Mouse (Mus musculus) adrenal gland, postnatal 10 days (tissue): ENCODE data around the gene Miga2. TPM values are rescaled to one million over a fixed set of nuclear protein-coding genes. Genes with fewer than 3 reads are reported as not detected.
"Not testable (repeated sequence)": the region's sequence is repeated elsewhere in the genome, so short reads cannot be mapped to it uniquely, and the experiment has no call there.

Experiments
- DNase-seq: peaks from one replicate; pipeline ENCODE4 v3.0.0; 2021; ENCODE audit warnings: mixed read lengths
- total RNA-seq, 2 experiments: library from RNA; stranded (reverse); gene quantifications; 2 replicates each; pipeline ENCODE4 v1.2.3; 2021

The Miga2 gene
- total RNA-seq, 2 experiments from 2014 or later = 97.5 to 111 TPM

DNA sequence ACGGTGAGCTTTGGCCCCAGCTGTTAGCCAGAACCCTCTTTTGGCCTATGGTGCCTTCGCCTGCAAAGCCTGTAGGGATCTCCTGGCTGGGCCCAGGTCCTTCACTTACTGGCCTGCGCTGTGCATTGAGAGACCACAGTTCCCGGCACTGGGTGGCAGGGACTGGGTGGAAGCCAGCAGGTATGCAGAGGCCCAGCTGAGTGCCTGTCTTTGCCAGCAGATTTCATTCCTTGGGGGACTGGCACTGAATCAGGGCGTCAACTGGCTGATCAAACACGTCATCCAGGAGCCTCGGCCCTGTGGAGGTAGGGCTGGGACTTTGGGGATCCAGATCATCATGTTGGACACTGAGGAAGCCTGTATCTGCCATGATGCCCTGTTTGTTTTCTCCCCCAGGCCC lies 31.7 kb downstream of the Miga2 start:
- DNase-seq = no peak

DNA sequence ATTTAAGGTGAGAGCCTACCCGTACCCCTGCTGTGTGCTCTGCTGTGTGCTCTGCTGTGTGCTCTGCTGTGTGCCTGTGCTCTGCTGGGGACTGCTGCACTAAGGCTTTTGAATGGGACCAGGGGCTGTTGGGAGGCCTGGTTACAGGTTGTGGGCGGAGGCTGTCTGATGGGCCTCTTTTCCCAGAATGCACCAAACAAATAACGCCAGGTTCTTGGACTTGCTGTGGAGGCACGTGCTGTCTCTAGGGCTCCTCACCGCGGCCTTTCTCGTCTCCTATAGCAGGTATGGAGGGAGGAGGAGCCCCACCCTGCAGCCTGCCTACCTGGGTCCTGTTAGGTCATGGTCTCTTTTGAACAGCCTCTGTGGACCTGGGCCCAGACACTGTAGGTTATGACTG lies 32.2 kb downstream of the Miga2 start:
- DNase-seq = no peak

DNA sequence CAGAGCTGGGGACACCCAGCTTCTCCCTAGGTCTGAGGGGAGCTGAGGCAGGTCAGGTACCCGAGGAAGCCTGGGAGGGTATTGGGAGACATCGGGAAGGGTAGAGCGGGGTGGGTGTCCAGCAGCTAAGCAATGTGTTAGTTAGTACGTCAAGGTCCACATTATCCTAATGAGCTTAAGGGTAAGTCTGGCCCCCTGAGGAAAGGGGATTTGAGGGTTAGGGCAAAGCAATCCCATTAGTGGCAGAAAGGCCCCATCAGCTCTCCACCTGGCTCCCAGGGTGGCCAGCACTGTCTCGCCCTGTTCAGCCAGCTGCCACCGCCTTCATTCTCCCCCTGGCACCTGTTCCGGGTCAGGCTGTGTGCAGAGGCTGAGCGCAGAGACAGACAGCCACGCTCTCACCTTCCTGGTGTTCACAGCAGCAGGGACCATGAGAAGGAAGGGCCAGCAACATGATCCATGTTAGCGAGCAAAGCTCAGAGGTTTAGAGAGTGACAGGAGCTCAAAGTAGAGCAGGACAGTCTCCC lies 34.0 kb downstream of the Miga2 start:
- DNase-seq = no peak

DNA sequence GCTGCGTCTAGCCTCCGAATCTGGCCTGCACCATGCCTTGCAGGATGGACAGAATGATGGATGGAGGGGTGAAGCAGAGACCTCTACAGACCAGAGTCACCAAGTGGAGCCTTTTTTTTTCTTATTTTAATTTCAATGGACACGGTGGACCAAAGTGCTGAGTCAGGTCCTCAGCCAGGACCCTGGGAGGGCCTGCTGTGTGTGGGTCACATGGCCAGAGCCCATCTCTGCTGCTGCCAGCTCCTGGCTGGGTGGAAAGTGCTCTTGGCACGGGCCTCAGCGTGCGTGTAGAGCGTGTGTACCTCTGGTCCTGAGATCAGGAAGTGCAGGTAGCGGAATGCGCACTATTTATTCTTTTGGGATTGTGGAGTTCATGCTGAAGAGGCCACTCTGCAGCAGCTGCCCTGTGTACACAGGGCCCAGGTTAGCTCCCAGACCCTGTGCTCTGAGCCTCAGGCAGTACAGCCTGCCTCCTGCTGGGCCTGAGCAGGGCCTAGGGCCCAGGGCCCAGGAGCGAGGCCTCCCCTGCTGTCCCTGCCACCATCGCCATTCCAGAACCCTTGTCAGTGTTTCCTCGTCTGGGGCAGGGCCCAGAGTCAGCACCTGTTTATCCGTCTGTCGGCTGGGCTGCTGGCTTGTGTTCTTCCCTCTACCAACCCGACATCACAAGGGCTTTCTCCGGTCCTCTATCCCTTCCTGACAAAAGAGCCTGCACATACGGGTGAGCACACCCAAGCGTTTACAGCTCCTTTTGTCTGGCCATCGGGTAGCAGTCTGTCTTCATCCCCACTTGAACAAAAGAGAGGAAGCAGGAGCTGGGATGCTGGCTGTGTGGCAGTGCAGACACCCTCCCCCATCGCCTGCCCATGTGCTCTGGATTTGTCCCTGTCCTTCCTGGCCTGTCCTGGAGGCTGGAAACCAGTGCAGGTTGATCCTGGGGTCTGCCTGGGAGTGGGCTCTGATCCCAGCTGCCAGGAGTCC lies 35.4 kb downstream of the Miga2 start:
- DNase-seq = no peak

DNA sequence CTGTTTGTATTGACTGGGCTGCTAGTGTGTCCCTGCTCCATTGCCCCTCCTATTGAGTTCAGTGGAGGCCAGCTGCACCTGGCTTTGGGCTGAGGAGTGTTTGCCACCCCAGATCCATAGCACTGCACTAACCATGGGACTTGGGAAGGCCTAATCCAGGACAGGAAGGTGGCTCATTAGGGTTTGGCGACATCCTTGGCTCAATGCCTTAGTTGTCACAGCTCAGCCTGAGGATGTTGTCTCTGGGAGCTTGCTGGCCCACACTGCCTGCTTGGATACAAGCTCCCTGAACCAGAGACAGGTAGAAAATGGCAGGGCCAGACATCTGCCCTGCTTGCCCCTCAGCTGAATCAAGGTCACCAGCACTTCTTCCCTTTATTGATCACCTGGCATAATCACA lies 37.5 kb downstream of the Miga2 start:
- DNase-seq = no peak

DNA sequence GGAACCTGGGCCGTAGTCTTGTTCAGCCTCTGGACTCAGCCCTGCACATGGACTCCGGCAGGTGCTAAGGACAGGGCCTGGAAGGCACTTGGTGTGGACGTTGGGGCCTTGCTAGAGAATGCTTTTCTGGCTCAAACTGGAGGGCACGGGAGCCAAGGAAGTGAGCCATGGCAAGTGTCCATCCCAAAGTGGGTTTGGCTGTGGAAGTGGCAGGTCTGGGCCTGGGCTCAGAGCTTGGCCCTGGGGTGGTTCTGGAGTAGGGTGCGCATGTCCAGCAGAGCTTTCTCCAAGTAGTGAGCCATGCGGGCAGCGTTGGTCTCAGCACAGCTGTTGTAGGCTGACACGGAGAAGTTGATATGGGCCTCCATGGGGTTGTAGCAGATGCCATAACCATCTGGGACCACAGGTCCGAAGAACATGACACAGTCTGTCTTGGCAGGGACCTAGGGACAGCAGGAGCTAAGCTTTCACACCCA lies 38.4 kb downstream of the Miga2 start:
- DNase-seq = peak; percentile 57

DNA sequence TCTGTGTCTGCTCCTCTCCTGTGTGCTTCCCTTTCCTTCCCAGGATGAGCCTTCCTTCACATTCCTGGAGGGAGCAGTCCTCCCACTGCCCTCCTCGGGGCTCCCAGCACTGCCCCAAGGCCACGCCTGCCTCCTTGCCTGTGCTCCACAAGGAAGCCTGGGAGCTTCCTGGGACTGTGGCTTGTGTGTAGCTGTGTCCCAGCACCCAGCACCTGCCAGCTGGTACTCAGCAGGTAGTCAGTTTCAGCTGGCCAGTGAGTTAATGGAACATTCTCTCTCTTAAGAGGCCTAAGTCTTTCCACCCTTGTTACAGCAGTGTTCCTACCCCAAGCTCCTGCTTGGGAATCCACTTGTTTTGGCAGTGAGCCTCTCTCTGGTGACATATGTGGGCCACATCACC lies 38.8 kb downstream of the Miga2 start:
- DNase-seq = no peak

DNA sequence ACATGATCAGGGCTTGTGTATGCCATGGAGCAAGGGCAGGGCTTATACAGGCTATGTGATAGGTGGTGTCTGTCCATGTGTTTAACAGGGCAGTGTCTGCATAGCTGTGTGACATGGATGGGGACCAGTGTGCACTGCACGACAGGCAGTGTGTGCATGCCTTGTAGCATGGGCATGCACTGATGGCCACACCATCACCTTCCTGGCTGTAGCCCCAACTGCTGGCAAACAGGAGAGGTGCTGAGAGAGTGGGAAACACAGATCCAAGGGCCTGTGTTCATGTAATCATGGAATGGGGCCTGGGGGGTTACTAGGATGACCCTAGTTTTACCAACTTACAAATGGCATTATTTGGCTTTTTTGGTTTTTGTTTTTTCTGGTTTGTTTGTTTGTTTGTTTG lies 39.8 kb downstream of the Miga2 start:
- DNase-seq = no peak

DNA sequence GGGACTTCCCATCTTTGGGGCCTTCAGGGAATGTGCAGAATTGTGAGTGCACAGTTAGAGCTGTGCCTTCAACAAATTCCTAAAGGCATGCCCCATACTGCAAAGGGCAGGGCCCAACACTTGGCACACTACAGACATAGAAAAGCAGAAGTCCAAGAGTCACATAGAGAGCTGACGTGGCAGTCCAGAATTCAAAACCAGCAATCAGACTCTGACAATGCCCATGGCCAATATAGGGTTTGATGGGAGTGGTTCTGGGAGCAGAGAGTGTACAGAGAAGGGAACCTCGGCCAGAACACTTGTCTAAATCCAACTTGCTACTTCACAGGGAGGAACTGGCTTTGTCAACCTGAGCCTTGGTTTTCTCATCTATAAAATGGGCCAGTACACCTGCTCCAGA lies 43.2 kb downstream of the Miga2 start:
- no peak for DNase-seq

DNA sequence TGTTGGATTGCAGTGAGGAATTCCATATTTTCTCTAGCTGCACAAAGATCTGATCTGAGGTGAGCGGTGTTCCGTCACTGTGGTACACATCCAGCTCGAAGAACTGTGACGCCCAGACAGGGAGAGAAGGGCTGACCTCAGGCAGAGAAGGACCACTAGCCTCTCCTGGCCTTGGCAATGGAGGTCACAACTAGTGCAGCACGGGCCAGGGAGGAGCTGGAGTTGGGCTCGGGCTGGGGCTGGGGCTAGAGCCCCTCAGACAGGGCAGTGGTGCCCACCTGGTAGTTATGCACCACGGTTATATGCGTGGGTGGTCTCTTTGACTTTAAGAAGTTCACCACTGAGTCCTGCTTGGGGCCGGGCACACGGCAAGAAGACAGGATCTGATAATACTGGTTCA lies 43.7 kb downstream of the Miga2 start:
- no peak for DNase-seq

DNA sequence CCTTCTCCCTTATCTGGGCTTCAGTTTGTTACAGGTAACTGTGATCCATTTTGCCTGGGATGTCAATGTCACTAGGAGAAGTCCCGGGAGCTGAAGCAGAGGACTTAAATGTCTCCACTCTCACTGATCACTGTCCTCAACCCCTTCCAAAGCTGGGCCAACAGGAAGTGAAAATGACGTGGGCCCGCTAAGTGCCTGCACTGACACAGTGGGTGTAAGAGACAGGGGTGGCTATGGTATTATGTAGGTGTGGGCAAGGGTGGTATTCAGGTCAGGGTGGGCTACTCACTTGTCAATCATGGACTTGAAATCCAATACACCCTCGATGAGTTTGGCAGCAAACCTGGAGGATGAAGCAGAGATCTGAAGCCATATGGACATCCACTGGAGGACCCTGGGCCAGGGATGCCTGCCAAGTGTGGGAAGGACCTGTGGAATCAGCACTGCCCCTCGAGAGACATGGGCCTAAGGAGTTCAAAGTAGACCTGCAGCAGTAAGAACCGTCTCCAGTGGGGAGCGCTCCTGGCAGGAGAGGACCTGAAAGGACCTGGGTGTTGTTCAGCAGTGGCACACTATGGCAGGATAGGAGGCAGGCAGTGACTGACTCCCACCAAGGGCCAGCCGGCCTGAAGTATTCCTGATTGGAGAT lies 44.5 kb downstream of the Miga2 start:
- no peak for DNase-seq

DNA sequence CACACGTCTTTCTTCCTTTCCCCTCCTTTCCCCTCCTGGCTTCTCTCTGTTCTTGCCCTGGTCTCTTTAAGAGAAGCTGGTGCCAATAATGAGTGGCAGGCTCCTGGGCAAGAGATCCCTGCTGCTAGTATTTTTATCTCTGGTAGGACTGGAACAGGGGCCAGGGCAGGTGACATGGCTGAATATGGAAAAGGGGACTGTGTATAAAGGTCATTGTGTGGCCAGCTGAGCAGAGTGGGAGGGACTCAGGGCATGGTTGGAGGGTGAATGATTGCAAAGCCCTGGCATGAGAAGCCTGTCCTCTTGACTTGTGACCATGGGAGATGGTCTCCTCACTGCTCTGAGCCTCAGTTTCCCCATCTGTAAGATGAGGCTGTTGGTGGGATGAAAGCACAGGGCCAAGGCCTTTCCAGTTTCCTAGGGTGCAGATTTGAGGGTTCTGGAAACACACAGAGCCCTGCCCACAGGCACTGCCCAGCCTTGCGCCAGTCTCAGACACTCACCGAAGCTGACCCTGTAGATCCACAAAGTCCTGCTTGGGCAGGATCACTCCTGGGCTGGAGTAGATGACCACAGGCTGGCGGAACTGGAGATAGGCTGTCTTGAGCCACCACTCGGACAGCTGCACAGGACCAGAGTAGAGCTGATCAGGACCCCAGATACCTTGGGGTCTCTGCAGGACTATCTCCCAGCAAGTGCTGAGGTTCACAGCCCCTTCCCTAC lies 45.6 kb downstream of the Miga2 start:
- peak; percentile 65 for DNase-seq

DNA sequence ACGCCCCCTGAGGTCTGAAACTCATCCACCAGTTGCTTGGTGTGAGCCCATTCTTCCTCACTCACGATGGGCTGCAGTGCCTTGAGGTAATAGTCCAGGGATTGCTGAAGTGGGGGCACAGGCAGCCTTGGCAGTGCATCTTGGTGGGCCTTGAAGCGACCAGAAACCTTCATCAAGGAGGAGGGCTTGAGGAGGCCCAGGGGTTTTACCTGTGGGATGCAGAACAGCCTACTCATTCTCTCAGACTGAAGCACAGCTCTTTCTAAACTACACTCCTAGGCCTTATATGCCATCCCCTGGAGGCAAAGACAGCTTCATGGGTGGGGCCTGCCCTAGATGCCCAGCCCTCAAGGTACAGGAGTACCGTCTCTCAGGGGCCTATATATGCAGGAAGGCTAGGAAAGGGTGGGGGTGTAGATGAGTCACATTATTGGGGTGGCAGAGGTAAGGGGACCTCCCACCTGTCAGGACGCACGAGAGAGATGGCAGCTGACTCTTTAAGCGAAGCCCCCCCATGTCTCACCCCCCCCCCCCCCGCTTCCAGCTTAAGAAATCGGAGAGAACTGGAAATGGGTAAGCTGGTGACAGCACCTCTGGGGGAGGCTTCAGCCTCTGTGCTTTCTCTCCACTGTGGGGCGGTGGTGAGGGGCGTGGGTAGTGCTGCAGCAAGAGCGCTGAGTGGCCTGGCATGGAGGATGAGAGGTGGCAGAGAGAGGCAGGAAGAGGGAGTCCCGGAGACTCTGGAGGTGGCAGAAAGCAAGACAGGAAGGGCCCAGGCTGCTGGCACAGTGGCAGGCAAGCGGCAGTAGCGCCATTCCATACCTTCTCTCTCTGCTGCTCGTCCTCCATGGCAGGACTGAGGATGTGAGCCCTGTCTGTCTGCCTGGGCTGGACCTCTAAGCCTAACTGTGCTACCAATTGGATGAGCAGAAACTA lies 49.3 kb downstream of the Miga2 start:
- DNase-seq = no peak

DNA sequence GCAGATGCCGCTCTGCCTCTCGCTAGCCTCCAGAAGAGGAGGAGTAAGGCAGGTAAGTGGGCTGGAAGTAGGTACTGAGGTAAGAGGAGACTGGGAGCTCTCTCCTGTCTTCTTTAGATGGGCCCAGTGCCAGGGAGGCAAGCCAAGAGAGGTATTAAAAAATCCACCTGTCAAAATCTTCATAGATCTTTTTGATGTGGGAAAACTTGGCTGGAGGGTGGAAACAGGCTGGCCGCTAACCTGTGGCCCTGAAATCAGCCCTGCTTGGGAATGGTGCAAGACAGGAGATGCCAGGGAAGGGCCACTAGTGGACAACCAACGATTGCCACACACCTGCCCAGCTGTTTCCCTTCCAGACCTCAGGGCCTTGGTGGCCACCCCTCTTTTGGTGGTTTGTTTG lies 50.1 kb downstream of the Miga2 start:
- DNase-seq = peak; percentile 55

DNA sequence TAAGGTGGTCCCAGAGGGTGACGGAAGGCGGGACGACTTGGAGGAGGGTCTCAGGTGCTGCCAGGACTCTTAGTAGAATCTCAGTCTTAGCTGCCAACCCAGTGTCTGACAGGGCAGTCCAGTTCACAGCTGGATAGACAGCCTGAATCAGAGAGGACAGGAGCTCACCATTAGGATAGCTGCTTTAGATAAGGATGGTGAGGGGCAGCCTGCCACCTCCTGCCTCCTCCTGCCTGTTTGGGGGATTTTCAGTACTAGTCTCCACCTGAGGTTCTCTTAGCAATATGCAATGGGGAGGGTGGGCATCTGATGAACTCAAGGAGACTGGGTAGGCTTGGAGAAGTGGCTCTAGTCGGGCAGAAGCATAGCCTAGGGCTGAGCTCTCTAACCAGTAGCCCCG lies 50.6 kb downstream of the Miga2 start:
- no peak for DNase-seq

DNA sequence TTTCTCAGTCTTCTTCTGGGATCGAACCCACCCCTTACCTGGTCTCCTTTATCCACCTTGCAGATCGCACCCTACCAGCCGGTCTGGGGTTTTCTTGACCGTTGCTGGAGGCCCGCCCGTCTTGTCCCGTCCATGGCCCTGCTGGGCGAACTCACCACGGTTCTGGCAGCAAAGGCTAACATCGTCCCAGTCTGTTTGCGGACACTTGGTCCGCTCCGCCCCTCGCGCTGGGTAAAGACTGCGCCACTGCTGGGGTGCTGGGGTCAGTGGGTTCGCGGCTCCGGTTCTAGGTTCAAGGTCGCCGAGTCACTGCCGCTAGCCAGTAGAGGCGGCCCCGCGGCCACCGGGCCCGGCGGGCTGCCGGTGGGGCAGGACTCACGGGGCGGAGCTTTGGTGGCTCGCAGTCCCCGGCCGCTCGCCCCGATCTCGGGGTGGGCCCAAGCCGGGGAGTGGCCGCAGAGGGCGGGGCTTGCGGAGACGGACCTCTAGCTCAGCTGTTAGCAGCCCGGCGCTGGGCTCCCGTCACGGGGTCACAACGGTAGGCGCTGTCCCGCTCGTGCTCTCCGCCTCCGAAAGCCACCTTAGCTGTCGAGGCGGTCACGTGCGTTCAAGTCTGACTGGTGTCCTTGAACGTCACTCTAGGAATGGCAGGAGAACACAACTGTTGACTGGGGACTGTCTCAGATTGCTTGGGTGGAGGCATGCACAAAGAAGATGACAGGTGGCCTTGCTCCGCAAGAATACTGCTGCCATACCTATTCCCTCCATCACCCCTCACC lies 51.3 kb downstream of the Miga2 start, which contains the start of gene Crat:
TSS of gene Crat (minus strand) at position 657 of the 779 bp plus-strand sequence.
- peak; percentile 96 for DNase-seq

DNA sequence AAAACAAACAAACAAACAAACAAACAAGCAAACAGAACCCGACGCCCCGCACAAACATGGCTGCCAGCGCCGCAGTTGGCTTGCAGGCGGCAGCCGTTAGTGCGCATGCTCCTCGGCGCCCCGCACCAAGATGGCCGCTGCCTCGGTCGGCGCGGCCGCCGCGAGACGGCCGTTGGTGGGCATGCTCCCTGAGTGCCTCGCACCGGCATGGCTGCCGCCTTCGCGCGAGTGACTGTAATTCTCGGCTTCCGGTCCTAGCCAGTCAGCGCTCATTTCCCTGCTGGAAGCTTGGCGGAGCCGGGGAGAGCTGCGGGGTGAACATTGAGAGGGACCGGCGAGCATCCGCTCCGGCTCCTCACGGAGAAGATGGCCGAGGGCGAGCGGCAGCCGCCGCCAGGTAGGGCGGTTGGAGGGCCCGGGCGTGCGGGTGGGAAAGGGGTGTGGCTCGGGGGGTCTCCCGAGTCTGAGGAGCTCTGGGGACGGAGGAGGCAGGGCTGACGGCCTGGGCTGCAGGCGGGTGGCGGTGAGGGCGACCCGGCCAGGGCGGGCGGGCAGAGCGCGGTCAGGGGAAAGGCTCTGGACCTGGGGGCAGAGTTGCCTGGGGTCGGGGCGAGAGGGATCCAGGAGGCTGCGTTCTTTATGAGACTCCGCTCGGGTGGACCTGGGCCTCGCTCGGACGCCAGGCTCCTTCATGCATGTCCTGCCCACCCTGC lies 52.1 kb downstream of the Miga2 start, which contains the start of gene Ptpa:
TSS of gene Ptpa (plus strand) at position 104 of the 713 bp plus-strand sequence.
- DNase-seq = peak; percentile 96

DNA sequence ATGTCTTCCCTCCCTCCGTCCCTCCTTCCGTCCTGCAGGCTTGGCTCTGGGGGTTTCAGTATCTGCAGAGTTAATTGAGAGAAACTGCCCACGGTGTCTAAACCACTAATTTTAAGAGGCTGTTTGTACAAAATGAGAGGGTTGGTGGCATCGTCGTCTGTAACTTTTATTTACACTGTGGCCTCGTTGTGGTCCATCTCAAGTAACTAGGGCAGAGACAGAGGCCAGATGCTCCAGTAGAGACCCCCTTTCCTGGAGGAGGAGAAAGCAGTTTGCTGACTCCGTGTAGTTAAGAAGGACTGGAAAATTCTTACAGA lies 52.6 kb downstream of the Miga2 start:
- DNase-seq = no peak

DNA sequence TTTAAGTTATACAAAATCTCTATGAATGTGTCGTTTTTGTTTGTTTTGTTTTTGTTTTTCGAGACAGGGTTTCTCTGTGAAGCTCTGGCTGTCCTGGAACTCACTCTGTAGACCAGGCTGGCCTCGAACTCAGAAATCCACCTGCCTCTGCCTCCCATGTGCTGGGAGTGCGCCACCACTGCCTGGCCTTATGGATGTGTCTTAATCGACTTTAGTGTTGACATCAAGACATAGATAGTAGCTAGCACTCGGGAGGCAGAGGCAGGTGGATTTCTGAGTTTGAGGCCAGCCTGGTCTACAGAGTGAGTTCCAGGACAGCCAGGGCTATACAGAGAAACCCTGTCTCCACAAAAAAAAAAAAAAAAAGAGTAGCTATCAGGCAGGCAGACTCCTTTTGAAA lies 53.1 kb downstream of the Miga2 start:
- DNase-seq = not testable (repeated sequence)
